Mouse (Mus musculus) liver, embryonic 16.5 days (tissue): ENCODE data around the gene Mrvi1. TPM values are rescaled to one million over a fixed set of nuclear protein-coding genes. Genes with fewer than 3 reads are reported as not detected.
A peak's percentile ranks its signal among the peaks of the same experiment; 100 is the strongest.

Source experiments
- ATAC-seq: fragments of 200-750 bp; cut with Nextera tagmentation; 2 replicates; pipeline ENCODE4 v1.8.0; 2017; ENCODE audit warnings: low read depth, mild to moderate bottlenecking, moderate number of reproducible peaks, moderate library complexity
- H3K27ac ChIP-seq: fragments of 300-500 bp; sonication (generic); 2 replicates; pipeline ENCODE4 v1.5.1; 2014; ENCODE audit warnings: mild to moderate bottlenecking, low read length
- H3K27me3 ChIP-seq: fragments of 300-500 bp; sonication (generic); 2 replicates; pipeline ENCODE4 v1.6.1; 2014; ENCODE audit warnings: low read depth, low read length, mixed read lengths; ENCODE audit not compliant: control insufficient read depth, insufficient read depth
- H3K36me3 ChIP-seq: fragments of 300-500 bp; sonication (generic); 2 replicates; pipeline ENCODE4 v1.6.1; 2014; ENCODE audit warnings: mild to moderate bottlenecking; ENCODE audit not compliant: control insufficient read depth, insufficient read depth
- H3K4me1 ChIP-seq: fragments of 300-500 bp; sonication (generic); 2 replicates; pipeline ENCODE4 v1.6.1; 2014; ENCODE audit warnings: low read depth, low read length, mixed read lengths; ENCODE audit not compliant: control insufficient read depth
- H3K4me2 ChIP-seq: fragments of 300-500 bp; sonication (generic); 2 replicates; pipeline ENCODE4 v1.6.1; 2014; ENCODE audit warnings: low read depth, low read length, mixed read lengths
- H3K4me3 ChIP-seq: fragments of 300-500 bp; sonication (generic); 2 replicates; pipeline ENCODE4 v1.5.1; 2014; ENCODE audit warnings: low read depth, mild to moderate bottlenecking, low read length
- H3K9ac ChIP-seq: fragments of 300-500 bp; sonication (generic); 2 replicates; pipeline ENCODE4 v1.6.1; 2014; ENCODE audit warnings: low read depth, low read length
- H3K9me3 ChIP-seq: fragments of 300-500 bp; sonication (generic); replicated peaks from 2 replicates; pipeline ENCODE4 v1.6.1; 2016; ENCODE audit warnings: low read length; ENCODE audit not compliant: control insufficient read depth
- WGBS: fragments of 180-500 bp; shearing (Covaris S2); extraction: QIAGEN DNeasy Blood & Tissue Kit; methylation state at CpG from one replicate; pipeline ENCODE4 v1.1.7; 2014; ENCODE audit not compliant: insufficient replicate concordance; 5-methylcytosine and 5-hydroxymethylcytosine counted together
- polyA plus RNA-seq: library from polyadenylated mRNA; unstranded; fragments of >200 nt; fragmentation: Nextera tagmentation; extraction: Ambion mirVana; gene quantifications from 2 replicates; pipeline ENCODE4 v1.2.1, GENCODE M21; 2015

Gene Mrvi1
- polyA plus RNA-seq, 1 experiment from 2014 or later = 4.3 TPM

GRCm38 (mm10) chr7:110822055-110822454 lies 160.2 kb downstream of the Mrvi1 start:
- H3K4me3 ChIP-seq = no peak overlapping the region
- no peak for ATAC-seq
- peaks cover 43% of the 10 kb centered on the region for H3K4me1 ChIP-seq
- 77% methylated on average over 4 of the region's 4 CpGs for WGBS
- H3K9me3 ChIP-seq = no peaks in the 10 kb centered on the region
- H3K27me3 ChIP-seq = no peaks in the 10 kb centered on the region
- peaks cover 28% of the 10 kb centered on the region for H3K36me3 ChIP-seq
- H3K27ac ChIP-seq = no peak overlapping the region
- H3K9ac ChIP-seq = no peak overlapping the region
- H3K4me2 ChIP-seq = no peak overlapping the region

- H3K36me3 ChIP-seq = peaks cover 24% of the 10 kb centered on the region
Measured at GRCm38 (mm10) chr7:110821653-110822052, 160.6 kb downstream of the Mrvi1 start.

GRCm38 (mm10) chr7:110821068-110821467 lies 161.2 kb downstream of the Mrvi1 start:
- Histone ChIP-seq H3K4me3 (no peak overlapping the region), H3K4me2 (no peak overlapping the region), H3K9me3 (no peaks in the 10 kb centered on the region), H3K36me3 (peaks cover 24% of the 10 kb centered on the region), H3K9ac (no peak overlapping the region), H3K27me3 (no peaks in the 10 kb centered on the region), H3K4me1 (peaks cover 43% of the 10 kb centered on the region), H3K27ac (no peak overlapping the region)
- ATAC-seq = no peak
- 45% methylated on average over 5 of the region's 5 CpGs for WGBS

More at GRCm38 (mm10) chr7:110821653-110822052, 160.6 kb downstream of the Mrvi1 start:
- no peaks in the 10 kb centered on the region for H3K9me3 ChIP-seq
- no peak overlapping the region for H3K4me2 ChIP-seq
- ATAC-seq = no peak
- no peak overlapping the region for H3K9ac ChIP-seq
- no peak overlapping the region for H3K4me3 ChIP-seq
- no peaks in the 10 kb centered on the region for H3K27me3 ChIP-seq
- 76% methylated on average over 3 of the region's 3 CpGs for WGBS
- no peak overlapping the region for H3K27ac ChIP-seq
- peaks cover 43% of the 10 kb centered on the region for H3K4me1 ChIP-seq

GRCm38 (mm10) chr7:110818787-110819350 lies 163.4 kb downstream of the Mrvi1 start:
- 21% methylated on average over 11 of the region's 11 CpGs for WGBS
- H3K9ac ChIP-seq = no peak overlapping the region
- H3K27me3 ChIP-seq = no peaks in the 10 kb centered on the region
- H3K9me3 ChIP-seq = no peaks in the 10 kb centered on the region
- H3K36me3 ChIP-seq = peaks cover 28% of the 10 kb centered on the region
- ATAC-seq = peak; percentile 86
- peak overlapping the region; percentile 58 for H3K27ac ChIP-seq
- H3K4me2 ChIP-seq = peak overlapping the region; percentile 27
- H3K4me1 ChIP-seq = peaks cover 35% of the 10 kb centered on the region
- no peak overlapping the region for H3K4me3 ChIP-seq

Other genes with a start within 250 kb of the Mrvi1 start
- gene Ampd3, start 214.3 kb downstream of the Mrvi1 start, polyA plus RNA-seq = 32.6 and 34.4 TPM in 2 replicates
- 29.0 and 30.7 TPM in 2 replicates for gene Rnf141, start 138.0 kb downstream of the Mrvi1 start, polyA plus RNA-seq
- gene Lyve1, start 119.2 kb downstream of the Mrvi1 start, polyA plus RNA-seq = 24.3 and 26.4 TPM in 2 replicates
- gene Ctr9, start 46.5 kb upstream of the Mrvi1 start, polyA plus RNA-seq = 22.9 and 24.7 TPM in 2 replicates
- 332 and 350 TPM in 2 replicates for gene Eif4g2, start 100.6 kb upstream of the Mrvi1 start, polyA plus RNA-seq